Mouse (Mus musculus): ENCODE measurements around the gene Nrp2. TPM values are rescaled to one million over a fixed set of nuclear protein-coding genes. Genes with fewer than 3 reads are reported as not detected.

Nrp2 gene
- polyA plus RNA-seq, 1 experiment from 2014 or later, result 26.0 TPM

DNA sequence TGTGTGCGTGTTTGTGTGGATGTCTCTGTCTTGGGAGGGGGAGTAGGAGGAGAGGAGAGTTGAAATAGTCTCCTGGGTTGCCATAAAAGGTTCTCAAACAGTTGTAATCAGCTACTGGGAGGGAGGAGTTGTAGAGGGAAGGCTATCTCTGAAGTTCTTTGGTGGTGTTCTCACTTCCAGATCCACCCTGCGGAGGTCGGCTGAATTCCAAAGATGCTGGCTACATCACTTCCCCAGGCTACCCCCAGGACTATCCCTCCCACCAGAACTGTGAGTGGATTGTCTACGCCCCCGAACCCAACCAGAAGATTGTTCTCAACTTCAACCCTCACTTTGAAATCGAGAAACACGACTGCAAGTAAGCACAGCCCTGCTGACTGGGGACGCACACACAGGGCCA, 15.7 kb downstream of the Nrp2 start:
- WGBS, result 80% methylated on average over 8 of the region's 8 CpGs
- Histone ChIP-seq H3K27ac (replicated peaks) (no peak overlapping the region), H3K27me3 (peaks cover 27% of the 10 kb centered on the region), H3K9me3 (no peaks in the 10 kb centered on the region), H3K4me1 (peaks cover 25% of the 10 kb centered on the region), H3K36me3 (no peaks in the 10 kb centered on the region), H3K4me2 (replicated peaks) (no peak overlapping the region), H3K4me3 (no peak overlapping the region), H3K9ac (replicated peaks) (no peak overlapping the region)
- no peak for ATAC-seq (ENCODE audit: low FRiP score, low read depth)

DNA sequence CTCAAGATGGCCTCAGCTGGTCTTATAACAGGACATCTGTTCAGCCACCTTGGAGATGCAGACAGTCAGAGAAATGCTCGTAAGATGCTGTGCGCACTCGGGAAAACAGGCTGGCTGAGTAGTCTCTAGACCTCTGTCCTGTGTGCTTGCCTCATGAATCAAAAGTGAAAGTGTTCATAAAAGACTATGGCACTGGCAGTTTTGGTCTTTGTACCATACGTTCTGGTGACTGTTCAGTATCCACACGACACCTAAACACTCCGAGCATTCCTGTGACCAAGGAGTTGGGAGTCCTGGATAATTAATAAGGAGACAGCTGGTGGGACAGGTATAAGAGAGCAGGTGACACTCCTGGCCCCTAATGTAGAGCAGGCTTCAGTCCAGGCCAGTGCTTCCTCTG, 16.7 kb downstream of the Nrp2 start:
- Histone ChIP-seq H3K4me2 (replicated peaks) (no peak overlapping the region), H3K9me3 (no peaks in the 10 kb centered on the region), H3K27me3 (peaks cover 27% of the 10 kb centered on the region), H3K4me1 (peaks cover 25% of the 10 kb centered on the region), H3K9ac (replicated peaks) (no peak overlapping the region), H3K4me3 (no peak overlapping the region), H3K36me3 (no peaks in the 10 kb centered on the region), H3K27ac (replicated peaks) (no peak overlapping the region)
- 93% methylated on average over 6 of the region's 6 CpGs for WGBS
- ATAC-seq (ENCODE audit: low FRiP score, low read depth), result no peak

DNA sequence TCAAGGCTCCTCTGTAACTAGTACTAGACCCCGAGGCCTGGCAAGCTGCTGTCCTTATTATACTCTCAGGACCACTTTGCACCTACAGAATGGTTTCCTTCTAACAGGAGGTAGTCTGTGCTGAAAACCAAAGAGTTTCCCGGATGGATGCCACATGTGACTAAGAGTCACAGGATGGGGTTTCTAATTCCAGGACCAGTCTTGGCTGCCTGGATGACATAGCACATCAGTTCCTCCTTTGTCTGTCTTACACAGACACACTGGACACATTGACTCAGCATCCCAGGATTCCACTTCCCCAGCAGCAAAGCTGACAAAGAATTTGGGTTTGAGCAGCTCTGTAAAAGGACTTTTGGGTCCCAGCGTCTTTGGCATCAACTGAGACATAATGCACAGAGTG, 17.1 kb downstream of the Nrp2 start:
- Histone ChIP-seq H3K4me2 (replicated peaks) (no peak overlapping the region), H3K4me1 (peaks cover 25% of the 10 kb centered on the region), H3K9me3 (no peaks in the 10 kb centered on the region), H3K27ac (replicated peaks) (no peak overlapping the region), H3K36me3 (no peaks in the 10 kb centered on the region), H3K4me3 (no peak overlapping the region), H3K9ac (replicated peaks) (no peak overlapping the region), H3K27me3 (peaks cover 24% of the 10 kb centered on the region)
- WGBS, result 71% methylated on average over 3 of the region's 3 CpGs
- no peak for ATAC-seq (ENCODE audit: low FRiP score, low read depth)

DNA sequence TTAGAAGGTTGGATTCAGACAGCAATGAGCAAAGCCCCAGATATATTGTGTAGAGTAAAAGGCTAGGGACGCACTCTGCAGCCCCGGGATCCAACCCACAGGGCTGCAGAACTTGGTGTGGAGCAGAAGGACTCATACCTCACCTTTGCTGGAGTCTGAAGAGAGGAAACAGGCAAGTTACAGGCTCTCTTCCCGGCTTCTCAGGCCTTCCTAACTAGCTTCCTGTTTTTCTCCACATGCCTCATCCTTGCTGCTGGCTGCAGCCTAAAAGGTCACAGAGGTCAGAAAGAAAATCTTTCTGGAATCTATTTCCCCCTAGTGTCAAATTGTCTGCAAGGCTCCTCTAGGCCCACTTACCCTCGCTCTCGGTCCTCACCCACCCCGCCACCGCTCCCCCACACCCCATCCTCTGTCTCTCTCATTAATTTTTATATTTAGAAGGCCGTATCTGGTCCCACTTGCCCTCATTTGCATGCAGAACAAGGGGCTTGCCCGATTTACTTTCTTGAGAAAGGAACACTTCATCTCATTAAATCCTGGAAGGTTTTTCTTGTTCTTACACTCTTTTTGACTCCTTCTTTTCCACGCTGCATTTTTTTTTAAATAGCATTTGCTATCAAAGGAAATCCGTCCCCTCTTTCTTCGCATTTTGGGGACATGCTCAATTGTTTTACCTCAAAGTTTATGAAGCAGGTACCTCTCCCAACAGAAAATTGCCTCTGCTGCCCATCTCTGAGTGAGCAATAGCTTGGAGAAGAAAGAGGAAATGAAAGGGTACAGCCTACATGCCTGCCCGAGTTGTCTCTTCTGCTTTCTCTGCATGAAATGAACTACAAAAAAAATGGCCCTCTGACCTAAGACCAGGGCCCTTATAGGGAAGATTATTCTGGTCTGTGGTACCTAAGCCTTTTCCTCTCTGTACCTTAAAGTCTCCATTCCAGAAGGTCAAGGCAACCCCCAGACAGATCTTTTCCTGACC, 17.9 kb downstream of the Nrp2 start:
- WGBS, result 52% methylated on average over 13 of the region's 13 CpGs
- no peaks in the 10 kb centered on the region for H3K9me3 ChIP-seq
- no peak overlapping the region for H3K9ac ChIP-seq (replicated peaks)
- no peaks in the 10 kb centered on the region for H3K36me3 ChIP-seq
- H3K4me2 ChIP-seq (replicated peaks), result no peak overlapping the region
- peaks cover 25% of the 10 kb centered on the region for H3K4me1 ChIP-seq
- no peak overlapping the region for H3K4me3 ChIP-seq
- no peak for ATAC-seq (ENCODE audit: low FRiP score, low read depth)
- H3K27me3 ChIP-seq, result peaks cover 21% of the 10 kb centered on the region
- H3K27ac ChIP-seq (replicated peaks), result no peak overlapping the region

DNA sequence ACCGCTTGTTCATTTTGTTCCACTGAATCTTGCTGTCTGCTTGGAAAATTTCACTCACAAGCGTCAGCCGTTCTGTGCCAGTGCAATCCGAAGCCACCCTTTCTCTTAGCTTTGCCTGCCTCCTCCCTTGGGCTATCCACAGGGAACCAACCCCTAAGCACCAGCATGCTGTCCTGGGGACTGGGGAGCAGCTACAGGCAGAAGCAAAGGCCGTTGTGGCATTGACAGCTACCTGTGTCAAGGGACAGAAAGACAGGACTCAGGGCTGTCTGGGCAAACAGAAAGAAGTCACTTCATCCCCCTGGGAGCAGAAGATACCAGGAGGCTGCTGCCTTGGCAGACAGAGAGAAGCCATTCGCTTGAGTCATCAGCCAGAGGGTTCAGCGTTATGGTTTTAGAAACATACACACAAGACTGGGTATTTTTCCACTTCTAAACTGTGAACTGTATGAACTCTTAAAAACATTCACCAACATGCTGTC, 18.7 kb downstream of the Nrp2 start:
- no peak overlapping the region for H3K9ac ChIP-seq (replicated peaks)
- ATAC-seq (ENCODE audit: low FRiP score, low read depth), result no peak
- peaks cover 24% of the 10 kb centered on the region for H3K4me1 ChIP-seq
- WGBS, result 71% methylated on average over 7 of the region's 7 CpGs
- H3K27ac ChIP-seq (replicated peaks), result no peak overlapping the region
- H3K4me2 ChIP-seq (replicated peaks), result no peak overlapping the region
- H3K36me3 ChIP-seq, result no peaks in the 10 kb centered on the region
- H3K27me3 ChIP-seq, result peaks cover 21% of the 10 kb centered on the region
- no peaks in the 10 kb centered on the region for H3K9me3 ChIP-seq
- H3K4me3 ChIP-seq, result no peak overlapping the region

DNA sequence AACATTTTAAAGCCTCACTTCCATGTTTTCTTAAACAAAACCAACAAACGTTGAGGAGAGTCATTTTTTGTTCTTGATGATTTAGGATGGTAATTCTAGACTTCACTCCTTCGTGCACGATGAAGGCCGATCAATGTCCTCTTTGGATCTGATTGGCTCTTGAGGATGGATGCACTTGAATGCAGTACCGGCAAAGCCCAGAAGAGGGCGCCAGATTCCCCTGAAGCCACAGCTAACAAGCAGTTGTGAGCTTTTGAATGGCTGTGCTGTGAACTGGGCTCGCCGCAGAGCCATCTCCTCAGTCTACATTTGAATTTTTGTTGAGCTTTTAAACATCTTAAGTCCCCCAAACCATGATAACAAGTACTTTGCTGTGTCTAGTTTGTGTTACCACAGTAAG, 19.4 kb downstream of the Nrp2 start:
- no peaks in the 10 kb centered on the region for H3K36me3 ChIP-seq
- peaks cover 21% of the 10 kb centered on the region for H3K27me3 ChIP-seq
- 60% methylated on average over 8 of the region's 8 CpGs for WGBS
- H3K27ac ChIP-seq (replicated peaks), result no peak overlapping the region
- no peak for ATAC-seq (ENCODE audit: low FRiP score, low read depth)
- no peak overlapping the region for H3K9ac ChIP-seq (replicated peaks)
- H3K4me2 ChIP-seq (replicated peaks), result no peak overlapping the region
- H3K9me3 ChIP-seq, result no peaks in the 10 kb centered on the region
- H3K4me3 ChIP-seq, result no peak overlapping the region
- peaks cover 16% of the 10 kb centered on the region for H3K4me1 ChIP-seq

DNA sequence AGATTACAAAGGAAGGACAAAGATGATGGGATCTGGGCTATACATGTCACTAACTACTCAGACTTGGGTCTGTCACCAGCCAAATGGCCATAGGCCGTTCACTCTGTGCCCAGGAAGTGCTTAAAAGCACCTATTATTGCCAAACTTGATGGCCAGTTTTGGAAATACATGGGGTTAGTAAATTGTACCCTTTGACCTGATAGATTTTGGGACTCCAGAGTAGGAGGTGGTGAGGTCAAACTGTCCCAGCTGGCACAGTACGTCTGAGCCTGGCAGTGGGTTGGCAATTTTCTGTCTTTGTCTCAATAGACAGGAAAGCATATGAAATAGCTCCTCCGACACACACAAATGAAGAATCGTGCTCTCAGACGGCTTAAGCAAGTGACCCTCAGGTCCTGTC, 20.8 kb downstream of the Nrp2 start:
- no peak overlapping the region for H3K9ac ChIP-seq (replicated peaks)
- H3K27ac ChIP-seq (replicated peaks), result no peak overlapping the region
- ATAC-seq (ENCODE audit: low FRiP score, low read depth), result no peak
- no peak overlapping the region for H3K4me3 ChIP-seq
- H3K36me3 ChIP-seq, result no peaks in the 10 kb centered on the region
- WGBS, result 79% methylated on average over 5 of the region's 5 CpGs
- peaks cover 12% of the 10 kb centered on the region for H3K4me1 ChIP-seq
- H3K9me3 ChIP-seq, result no peaks in the 10 kb centered on the region
- H3K4me2 ChIP-seq (replicated peaks), result no peak overlapping the region
- H3K27me3 ChIP-seq, result peaks cover 24% of the 10 kb centered on the region

DNA sequence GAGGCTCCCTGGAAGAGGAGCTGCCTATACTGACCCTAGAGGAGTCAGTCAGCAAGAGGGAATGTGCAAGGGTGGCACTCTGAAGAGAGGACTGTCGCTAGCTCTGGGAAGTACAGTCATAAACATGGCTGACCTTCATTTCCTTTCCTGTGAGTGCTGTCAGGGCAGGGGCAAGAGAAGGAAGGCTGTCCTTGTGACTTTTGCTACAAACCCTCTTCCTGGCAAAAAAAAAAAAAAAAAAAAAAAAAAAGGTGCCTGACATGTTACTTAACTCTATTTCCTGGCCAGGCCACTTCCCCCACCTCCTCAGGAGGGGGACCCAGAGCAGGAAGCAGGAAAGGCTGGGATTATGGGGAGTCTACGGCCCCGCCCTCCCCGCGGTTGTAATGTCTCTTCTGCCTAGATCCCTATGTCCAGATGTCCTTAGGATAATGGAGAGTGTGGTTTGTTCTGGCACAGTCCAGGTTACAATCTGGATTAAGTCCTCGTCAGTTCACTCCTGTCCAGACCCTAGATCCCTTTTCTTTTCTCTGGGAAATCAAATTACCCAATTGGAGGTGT, 21.5 kb downstream of the Nrp2 start:
- no peak overlapping the region for H3K27ac ChIP-seq (replicated peaks)
- no peak overlapping the region for H3K4me2 ChIP-seq (replicated peaks)
- ATAC-seq (ENCODE audit: low FRiP score, low read depth), result no peak
- no peak overlapping the region for H3K9ac ChIP-seq (replicated peaks)
- no peaks in the 10 kb centered on the region for H3K9me3 ChIP-seq
- H3K36me3 ChIP-seq, result no peaks in the 10 kb centered on the region
- 77% methylated on average over 6 of the region's 6 CpGs for WGBS
- H3K4me1 ChIP-seq, result peaks cover 12% of the 10 kb centered on the region
- no peak overlapping the region for H3K4me3 ChIP-seq
- peaks cover 21% of the 10 kb centered on the region for H3K27me3 ChIP-seq

DNA sequence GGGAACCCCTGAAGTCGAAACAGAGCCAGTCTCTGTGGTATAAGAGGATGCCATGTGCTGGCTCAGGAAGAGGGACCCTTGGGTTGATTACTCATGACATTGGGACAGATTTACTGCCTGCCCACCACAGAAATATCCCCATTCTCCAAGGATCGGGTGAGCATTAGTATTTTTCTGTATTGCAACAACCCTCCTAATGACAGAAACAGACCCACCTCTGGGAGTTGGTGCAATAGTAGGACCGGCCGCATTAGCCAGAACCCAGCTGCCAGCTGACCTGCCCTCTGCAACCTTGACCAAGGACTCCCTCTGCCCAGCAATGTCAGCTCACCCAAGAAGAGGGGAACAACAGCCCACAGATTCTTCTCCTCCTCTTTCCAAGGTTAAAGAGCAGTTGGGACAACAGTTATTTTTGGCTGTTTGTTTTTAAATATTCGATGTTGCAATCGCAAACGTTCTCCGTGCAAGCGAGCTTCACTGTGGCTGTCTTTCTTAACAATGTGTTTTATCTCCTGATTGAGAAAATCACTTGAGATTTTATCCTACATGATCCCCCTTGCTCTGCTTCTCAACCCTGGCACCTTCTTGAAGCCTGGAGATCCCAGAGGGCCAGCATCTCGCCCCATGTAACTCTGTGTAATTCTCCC, 22.1 kb downstream of the Nrp2 start:
- no peak overlapping the region for H3K4me2 ChIP-seq (replicated peaks)
- H3K27me3 ChIP-seq, result peaks cover 21% of the 10 kb centered on the region
- 82% methylated on average over 10 of the region's 10 CpGs for WGBS
- peaks cover 12% of the 10 kb centered on the region for H3K4me1 ChIP-seq
- H3K4me3 ChIP-seq, result no peak overlapping the region
- no peaks in the 10 kb centered on the region for H3K36me3 ChIP-seq
- no peak overlapping the region for H3K9ac ChIP-seq (replicated peaks)
- ATAC-seq (ENCODE audit: low FRiP score, low read depth), result no peak
- H3K9me3 ChIP-seq, result no peaks in the 10 kb centered on the region
- H3K27ac ChIP-seq (replicated peaks), result no peak overlapping the region

DNA sequence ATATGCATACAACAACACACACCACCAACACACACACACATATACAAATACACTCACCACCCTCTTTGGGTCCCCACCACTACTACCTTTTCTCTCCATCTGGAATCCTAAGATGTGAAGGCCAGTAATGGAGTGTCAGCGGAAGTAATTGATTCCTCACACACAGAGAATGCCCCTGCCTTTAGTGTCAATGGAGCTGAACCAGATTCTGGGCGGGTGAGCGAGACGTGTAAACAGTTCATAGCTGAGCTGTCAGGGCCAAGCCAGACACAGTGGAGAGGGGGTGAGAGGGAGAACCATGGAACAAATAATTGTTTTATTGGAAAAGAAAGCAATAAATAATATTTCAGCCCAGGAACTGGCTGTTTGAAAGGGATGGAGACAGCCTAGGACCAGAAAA, 24.1 kb downstream of the Nrp2 start:
- H3K9ac ChIP-seq (replicated peaks), result no peak overlapping the region
- peaks cover 3% of the 10 kb centered on the region for H3K4me1 ChIP-seq
- peaks cover 11% of the 10 kb centered on the region for H3K27me3 ChIP-seq
- no peaks in the 10 kb centered on the region for H3K9me3 ChIP-seq
- WGBS, result 31% methylated on average over 4 of the region's 4 CpGs
- H3K36me3 ChIP-seq, result no peaks in the 10 kb centered on the region
- no peak for ATAC-seq (ENCODE audit: low FRiP score, low read depth)
- no peak overlapping the region for H3K4me3 ChIP-seq
- H3K27ac ChIP-seq (replicated peaks), result no peak overlapping the region
- H3K4me2 ChIP-seq (replicated peaks), result no peak overlapping the region

DNA sequence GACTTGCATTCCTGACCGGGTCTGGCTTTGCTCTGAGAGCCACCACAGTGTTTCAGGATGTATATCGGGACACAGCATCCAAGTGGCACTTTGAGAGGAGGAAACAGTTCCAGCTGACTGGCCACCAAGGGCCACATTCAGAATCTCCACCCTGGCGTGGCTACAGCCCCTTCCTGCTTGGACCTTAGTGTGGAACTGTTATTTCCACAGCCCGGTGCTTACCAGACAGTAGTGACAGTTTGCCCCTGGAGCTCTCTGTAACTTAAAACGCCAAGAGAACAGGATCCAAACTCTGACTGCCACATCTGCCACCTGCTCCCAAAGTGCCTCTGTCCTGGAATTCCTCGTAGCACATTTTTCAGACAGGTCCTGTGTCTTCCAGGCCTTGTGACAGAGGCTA, 25.3 kb downstream of the Nrp2 start:
- Histone ChIP-seq H3K27me3 (peaks cover 15% of the 10 kb centered on the region), H3K4me1 (peaks cover 3% of the 10 kb centered on the region), H3K9ac (replicated peaks) (no peak overlapping the region), H3K4me2 (replicated peaks) (no peak overlapping the region), H3K27ac (replicated peaks) (no peak overlapping the region), H3K36me3 (no peaks in the 10 kb centered on the region), H3K4me3 (no peak overlapping the region), H3K9me3 (no peaks in the 10 kb centered on the region)
- no peak for ATAC-seq (ENCODE audit: low FRiP score, low read depth)
- 52% methylated on average over 6 of the region's 6 CpGs for WGBS

DNA sequence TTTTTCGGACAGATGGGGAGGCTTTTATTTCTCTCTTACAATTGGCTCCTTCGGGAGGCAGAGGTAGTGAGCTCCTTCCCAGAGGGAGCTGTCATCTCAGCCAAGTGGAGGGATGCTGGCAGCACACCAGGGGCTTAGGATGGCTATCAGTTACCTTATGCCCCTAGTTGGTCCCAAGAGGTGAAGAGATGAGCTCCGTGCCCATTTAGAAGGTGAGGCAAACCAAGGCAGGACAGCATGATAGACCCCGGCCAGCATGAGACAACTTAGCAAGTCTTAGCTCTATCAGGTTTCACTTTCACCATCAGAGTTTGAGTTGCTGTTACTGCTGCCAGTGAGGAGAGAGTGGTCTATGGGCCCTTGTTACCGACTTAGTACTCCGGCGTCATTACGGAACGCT, 25.8 kb downstream of the Nrp2 start:
- 74% methylated on average over 9 of the region's 9 CpGs for WGBS
- Histone ChIP-seq H3K27ac (replicated peaks) (no peak overlapping the region; the same call in 1 of the 2 replicates), H3K36me3 (no peaks in the 10 kb centered on the region), H3K4me1 (peaks cover 3% of the 10 kb centered on the region), H3K9ac (replicated peaks) (no peak overlapping the region), H3K4me2 (replicated peaks) (no peak overlapping the region), H3K4me3 (no peak overlapping the region), H3K9me3 (no peaks in the 10 kb centered on the region), H3K27me3 (peaks cover 17% of the 10 kb centered on the region)
- no peak for ATAC-seq (ENCODE audit: low FRiP score, low read depth)
